Mouse (Mus musculus): ENCODE measurements at regions not wholly inside any gene's neighbourhood (a gene's known extent, or its start where the extent isn't known, plus 50 kb on each side); places are given as distances from the start of the nearest gene placed in this dataset.

- H3K36me3 ChIP-seq (ENCODE audit: control insufficient read depth, insufficient read depth) = no peaks in the 10 kb centered on the region
Measured at GRCm38 (mm10) chr3:52446991-52447390, 178.9 kb downstream of the Foxo1 start.

GRCm38 (mm10) chr3:52446500-52446899, 178.4 kb downstream of the Foxo1 start:
- WGBS (ENCODE audit: insufficient replicate concordance) = 47% methylated on average over 5 of the region's 5 CpGs
- Histone ChIP-seq H3K27ac (ENCODE audit: low read length) (no peak overlapping the region), H3K9ac (ENCODE audit: low read depth, low read length) (no peak overlapping the region), H3K4me1 (ENCODE audit: control insufficient read depth, low read depth, low read length) (no peaks in the 10 kb centered on the region), H3K36me3 (ENCODE audit: control insufficient read depth, insufficient read depth) (no peaks in the 10 kb centered on the region), H3K9me3 (replicated peaks; ENCODE audit: control insufficient read depth, low read length) (no peaks in the 10 kb centered on the region), H3K4me3 (ENCODE audit: low read depth, low read length) (no peak overlapping the region), H3K27me3 (ENCODE audit: control insufficient read depth, insufficient read depth, low read depth, low read length) (no peaks in the 10 kb centered on the region), H3K4me2 (ENCODE audit: low read depth, low read length) (no peak overlapping the region)
- no peak for ATAC-seq (ENCODE audit: low read depth)

More at GRCm38 (mm10) chr3:52446991-52447390, 178.9 kb downstream of the Foxo1 start:
- Histone ChIP-seq H3K27me3 (ENCODE audit: control insufficient read depth, insufficient read depth, low read depth, low read length) (no peaks in the 10 kb centered on the region), H3K4me1 (ENCODE audit: control insufficient read depth, low read depth, low read length) (no peaks in the 10 kb centered on the region), H3K9me3 (replicated peaks; ENCODE audit: control insufficient read depth, low read length) (no peaks in the 10 kb centered on the region), H3K4me2 (ENCODE audit: low read depth, low read length) (no peak overlapping the region), H3K4me3 (ENCODE audit: low read depth, low read length) (no peak overlapping the region), H3K9ac (ENCODE audit: low read depth, low read length) (no peak overlapping the region), H3K27ac (ENCODE audit: low read length) (no peak overlapping the region)
- 36% methylated on average over 1 of the region's 1 CpGs for WGBS (ENCODE audit: insufficient replicate concordance)
- ATAC-seq (ENCODE audit: low read depth) = no peak

- no peaks in the 10 kb centered on the region for H3K9me3 ChIP-seq (replicated peaks; ENCODE audit: control insufficient read depth, low read length)
- H3K4me2 ChIP-seq (ENCODE audit: low read depth, low read length) = no peak overlapping the region
- H3K4me1 ChIP-seq (ENCODE audit: control insufficient read depth, low read depth, low read length) = no peaks in the 10 kb centered on the region
- H3K27me3 ChIP-seq (ENCODE audit: control insufficient read depth, insufficient read depth, low read depth, low read length) = no peaks in the 10 kb centered on the region
- no peak overlapping the region for H3K27ac ChIP-seq (ENCODE audit: low read length)
- H3K4me3 ChIP-seq (ENCODE audit: low read depth, low read length) = no peak overlapping the region
- ATAC-seq (ENCODE audit: low read depth) = no peak
- no peak overlapping the region for H3K9ac ChIP-seq (ENCODE audit: low read depth, low read length)
- H3K36me3 ChIP-seq (ENCODE audit: control insufficient read depth, insufficient read depth) = no peaks in the 10 kb centered on the region
- 54% methylated on average over 8 of the region's 8 CpGs for WGBS (ENCODE audit: insufficient replicate concordance)
Measured at GRCm38 (mm10) chr3:52444420-52445119, 176.4 kb downstream of the Foxo1 start.

DNA sequence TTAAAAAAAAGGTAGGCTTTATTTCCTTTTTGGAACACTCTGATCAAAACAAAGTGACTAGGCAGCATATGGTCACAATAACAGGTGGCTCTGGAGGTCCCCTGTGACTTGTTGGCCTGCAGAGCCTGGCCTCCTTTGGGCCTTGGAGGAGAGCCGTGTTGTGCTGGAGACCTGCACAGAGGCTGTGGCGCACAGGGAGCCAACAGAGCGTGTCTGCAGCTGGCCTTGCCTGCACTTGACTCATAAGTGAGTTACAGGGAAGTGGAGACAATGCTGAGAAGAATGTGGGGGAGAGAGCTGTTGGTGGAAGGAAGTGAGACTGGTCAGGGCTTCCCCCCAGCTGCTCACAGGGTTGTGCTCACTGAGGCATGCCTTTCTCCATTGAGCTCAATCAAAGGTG, 175.7 kb downstream of the Foxo1 start:
- no peaks in the 10 kb centered on the region for H3K27me3 ChIP-seq (ENCODE audit: control insufficient read depth, insufficient read depth, low read depth, low read length)
- no peak overlapping the region for H3K27ac ChIP-seq (ENCODE audit: low read length)
- no peaks in the 10 kb centered on the region for H3K36me3 ChIP-seq (ENCODE audit: control insufficient read depth, insufficient read depth)
- 21% methylated on average over 3 of the region's 3 CpGs for WGBS (ENCODE audit: insufficient replicate concordance)
- ATAC-seq (ENCODE audit: low read depth) = no peak
- H3K4me3 ChIP-seq (ENCODE audit: low read depth, low read length) = no peak overlapping the region
- H3K4me1 ChIP-seq (ENCODE audit: control insufficient read depth, low read depth, low read length) = no peaks in the 10 kb centered on the region
- H3K9me3 ChIP-seq (replicated peaks; ENCODE audit: control insufficient read depth, low read length) = no peaks in the 10 kb centered on the region
- H3K9ac ChIP-seq (ENCODE audit: low read depth, low read length) = no peak overlapping the region
- H3K4me2 ChIP-seq (ENCODE audit: low read depth, low read length) = no peak overlapping the region

GRCm38 (mm10) chr3:52429014-52429589, 161.0 kb downstream of the Foxo1 start:
- no peak overlapping the region for H3K4me2 ChIP-seq (ENCODE audit: low read depth, low read length)
- no peaks in the 10 kb centered on the region for H3K9me3 ChIP-seq (replicated peaks; ENCODE audit: control insufficient read depth, low read length)
- H3K4me1 ChIP-seq (ENCODE audit: control insufficient read depth, low read depth, low read length) = no peaks in the 10 kb centered on the region
- ATAC-seq (ENCODE audit: low read depth) = no peak
- no peaks in the 10 kb centered on the region for H3K36me3 ChIP-seq (ENCODE audit: control insufficient read depth, insufficient read depth)
- H3K4me3 ChIP-seq (ENCODE audit: low read depth, low read length) = no peak overlapping the region
- H3K27me3 ChIP-seq (ENCODE audit: control insufficient read depth, insufficient read depth, low read depth, low read length) = no peaks in the 10 kb centered on the region
- WGBS (ENCODE audit: insufficient replicate concordance) = 58% methylated on average over 8 of the region's 8 CpGs
- H3K27ac ChIP-seq (ENCODE audit: low read length) = no peak overlapping the region
- H3K9ac ChIP-seq (ENCODE audit: low read depth, low read length) = no peak overlapping the region

DNA sequence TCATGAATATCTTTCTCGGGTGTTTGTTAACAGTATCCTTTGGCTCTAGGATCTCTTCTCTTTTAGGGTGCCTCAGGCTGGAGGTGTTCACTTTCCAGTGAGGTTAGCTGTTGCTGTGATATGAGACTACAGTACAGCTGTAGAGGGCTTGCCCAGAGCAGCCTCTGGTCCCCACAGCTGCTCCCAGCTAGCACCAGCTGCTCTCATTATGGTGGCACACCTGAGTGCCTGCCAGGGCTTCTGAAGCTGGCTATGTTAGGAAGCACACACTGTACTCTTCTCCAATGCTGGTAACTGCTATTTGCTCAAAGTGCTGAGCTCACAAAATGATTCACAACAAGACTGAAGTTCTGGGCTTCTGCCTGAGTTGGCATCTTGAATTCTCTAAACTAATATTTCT, 154.7 kb downstream of the Foxo1 start:
- Histone ChIP-seq H3K4me3 (ENCODE audit: low read depth, low read length) (no peak overlapping the region), H3K36me3 (ENCODE audit: control insufficient read depth, insufficient read depth) (no peaks in the 10 kb centered on the region), H3K27me3 (ENCODE audit: control insufficient read depth, insufficient read depth, low read depth, low read length) (no peaks in the 10 kb centered on the region), H3K9ac (ENCODE audit: low read depth, low read length) (no peak overlapping the region), H3K9me3 (replicated peaks; ENCODE audit: control insufficient read depth, low read length) (no peaks in the 10 kb centered on the region), H3K4me2 (ENCODE audit: low read depth, low read length) (no peak overlapping the region), H3K4me1 (ENCODE audit: control insufficient read depth, low read depth, low read length) (no peaks in the 10 kb centered on the region), H3K27ac (ENCODE audit: low read length) (no peak overlapping the region)
- ATAC-seq (ENCODE audit: low read depth) = no peak
- 61% methylated on average over 1 of the region's 1 CpGs for WGBS (ENCODE audit: insufficient replicate concordance)

DNA sequence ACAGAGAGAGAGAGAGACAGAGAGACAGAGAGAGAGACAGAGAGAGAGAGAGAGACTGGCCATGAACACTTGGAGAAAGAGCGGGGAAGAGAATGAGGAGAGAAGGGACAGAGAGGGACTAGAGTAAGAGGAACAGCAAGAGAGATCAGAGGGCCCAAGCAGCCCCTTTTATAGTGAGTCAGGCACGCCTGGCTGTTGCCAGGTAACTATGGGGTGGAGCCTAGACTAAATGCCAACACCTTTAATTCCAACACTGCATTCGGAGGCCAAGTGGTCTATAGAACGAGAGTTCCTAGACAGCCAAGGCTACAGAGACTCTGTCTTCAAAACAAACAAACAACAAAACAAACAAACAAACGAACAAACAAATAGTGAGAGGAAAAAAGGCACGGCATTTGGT, 148.1 kb downstream of the Foxo1 start:
- Histone ChIP-seq H3K4me3 (ENCODE audit: low read depth, low read length) (no peak overlapping the region), H3K4me1 (ENCODE audit: control insufficient read depth, low read depth, low read length) (no peaks in the 10 kb centered on the region), H3K27me3 (ENCODE audit: control insufficient read depth, insufficient read depth, low read depth, low read length) (no peaks in the 10 kb centered on the region), H3K36me3 (ENCODE audit: control insufficient read depth, insufficient read depth) (no peaks in the 10 kb centered on the region), H3K9me3 (replicated peaks; ENCODE audit: control insufficient read depth, low read length) (no peaks in the 10 kb centered on the region), H3K4me2 (ENCODE audit: low read depth, low read length) (no peak overlapping the region), H3K9ac (ENCODE audit: low read depth, low read length) (no peak overlapping the region), H3K27ac (ENCODE audit: low read length) (no peak overlapping the region)
- WGBS (ENCODE audit: insufficient replicate concordance) = 41% methylated on average over 6 of the region's 6 CpGs
- no peak for ATAC-seq (ENCODE audit: low read depth)

DNA sequence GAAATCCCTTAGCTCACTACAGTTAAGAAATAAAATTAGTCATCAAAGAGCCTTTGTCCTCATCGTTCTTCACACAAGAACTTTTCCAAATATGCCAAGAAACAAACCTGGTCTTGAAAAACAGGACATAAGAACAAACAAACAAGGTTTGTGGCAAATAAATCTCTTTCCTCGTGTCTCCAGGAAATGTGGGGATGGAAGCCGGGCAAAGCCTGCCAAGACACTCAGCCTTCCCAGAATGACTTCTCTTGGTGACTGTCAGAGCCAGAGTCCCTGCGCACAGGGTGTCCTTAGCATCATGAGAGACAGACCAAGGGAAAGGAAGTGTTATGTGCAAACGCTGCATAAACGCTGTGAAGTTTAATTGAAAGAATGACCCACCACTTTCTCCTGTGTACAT, 147.2 kb downstream of the Foxo1 start:
- Histone ChIP-seq H3K4me1 (ENCODE audit: control insufficient read depth, low read depth, low read length) (no peaks in the 10 kb centered on the region), H3K27me3 (ENCODE audit: control insufficient read depth, insufficient read depth, low read depth, low read length) (no peaks in the 10 kb centered on the region), H3K9ac (ENCODE audit: low read depth, low read length) (no peak overlapping the region), H3K36me3 (ENCODE audit: control insufficient read depth, insufficient read depth) (no peaks in the 10 kb centered on the region), H3K27ac (ENCODE audit: low read length) (no peak overlapping the region), H3K9me3 (replicated peaks; ENCODE audit: control insufficient read depth, low read length) (no peaks in the 10 kb centered on the region), H3K4me3 (ENCODE audit: low read depth, low read length) (no peak overlapping the region), H3K4me2 (ENCODE audit: low read depth, low read length) (no peak overlapping the region)
- ATAC-seq (ENCODE audit: low read depth) = no peak
- 21% methylated on average over 6 of the region's 6 CpGs for WGBS (ENCODE audit: insufficient replicate concordance)

DNA sequence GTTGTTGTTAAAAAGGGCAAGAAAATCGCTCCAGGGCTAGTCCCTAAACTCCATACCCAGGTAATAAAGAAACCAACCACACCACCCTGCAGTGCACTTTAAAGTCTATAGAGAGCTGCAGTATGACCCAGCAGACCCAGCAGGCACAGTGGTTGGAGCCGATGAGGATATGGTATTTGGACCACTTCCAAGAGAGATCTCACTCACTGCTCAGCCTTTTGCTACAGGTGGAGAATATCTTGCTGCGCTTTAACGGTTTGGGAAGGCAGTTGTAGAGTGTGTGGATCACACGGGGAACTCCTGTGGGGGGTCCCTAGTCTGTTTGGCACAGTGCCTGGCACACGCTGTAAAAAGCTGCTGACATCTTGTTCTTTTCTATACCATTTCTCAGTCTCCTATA, 145.9 kb downstream of the Foxo1 start:
- no peaks in the 10 kb centered on the region for H3K36me3 ChIP-seq (ENCODE audit: control insufficient read depth, insufficient read depth)
- H3K4me2 ChIP-seq (ENCODE audit: low read depth, low read length) = no peak overlapping the region
- no peak overlapping the region for H3K9ac ChIP-seq (ENCODE audit: low read depth, low read length)
- no peak for ATAC-seq (ENCODE audit: low read depth)
- no peaks in the 10 kb centered on the region for H3K27me3 ChIP-seq (ENCODE audit: control insufficient read depth, insufficient read depth, low read depth, low read length)
- H3K4me1 ChIP-seq (ENCODE audit: control insufficient read depth, low read depth, low read length) = no peaks in the 10 kb centered on the region
- 51% methylated on average over 6 of the region's 6 CpGs for WGBS (ENCODE audit: insufficient replicate concordance)
- no peak overlapping the region for H3K27ac ChIP-seq (ENCODE audit: low read length)
- no peaks in the 10 kb centered on the region for H3K9me3 ChIP-seq (replicated peaks; ENCODE audit: control insufficient read depth, low read length)
- H3K4me3 ChIP-seq (ENCODE audit: low read depth, low read length) = no peak overlapping the region
